Mouse (Mus musculus) testis, adult 2 months (tissue): ENCODE data around the gene Lgals4.

Source experiments
- CTCF ChIP-seq: fragments of 200-500 bp; IDR thresholded peaks from 2 replicates; pipeline ENCODE4 v1.5.1; 2012; ENCODE audit warnings: low read depth, mild to moderate bottlenecking, inconsistent platforms, low read length, moderate library complexity; ENCODE audit not compliant: control insufficient read depth, insufficient read depth, insufficient replicate concordance
- POLR2A ChIP-seq: fragments of 200-500 bp; IDR thresholded peaks from 2 replicates; pipeline ENCODE4 v1.6.1; 2012; ENCODE audit warnings: low read depth, mild to moderate bottlenecking, inconsistent platforms, low read length, moderate library complexity; ENCODE audit not compliant: control insufficient read depth

DNA sequence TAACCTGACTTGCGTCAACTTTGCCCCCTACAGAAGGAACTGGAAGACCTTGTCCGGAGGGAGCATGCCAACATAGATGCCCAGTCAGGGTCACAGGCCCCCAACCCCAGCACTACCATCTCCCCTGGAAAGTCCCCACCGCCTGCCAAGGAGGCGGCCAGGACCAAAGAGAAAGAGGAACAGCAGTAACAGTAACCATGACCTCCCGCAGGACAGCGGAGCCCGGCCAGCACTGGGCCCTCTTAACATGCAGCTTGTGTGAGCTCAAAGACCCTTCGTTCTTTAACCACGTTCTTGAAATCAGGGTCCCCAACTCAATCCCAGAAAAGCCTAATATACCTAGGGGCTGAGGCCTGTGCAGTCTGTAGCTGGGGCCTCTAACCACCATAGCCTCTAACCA is 45.8 kb upstream of the Lgals4 start:
- TF ChIP-seq CTCF (no peak), POLR2A (no peak)
